Mouse (Mus musculus) ES-E14 (cell line): Measurements from ENCODE around the gene Nos1ap.

Experiments
- CHD2 ChIP-seq: IDR thresholded peaks from 2 replicates; pipeline ENCODE4 v1.6.1; 2014; ENCODE audit warnings: mild to moderate bottlenecking, low read depth, low read length, inconsistent platforms
- HCFC1 ChIP-seq: IDR thresholded peaks from 2 replicates; pipeline ENCODE4 v1.6.1; 2012; ENCODE audit warnings: low read length, inconsistent platforms, borderline replicate concordance; ENCODE audit not compliant: insufficient read depth
- MAFK ChIP-seq: IDR thresholded peaks from 2 replicates; pipeline ENCODE4 v1.6.1; 2014; ENCODE audit warnings: mild to moderate bottlenecking, low read depth, low read length, inconsistent platforms; ENCODE audit not compliant: insufficient read depth
- ZNF384 ChIP-seq: IDR thresholded peaks from 2 replicates; pipeline ENCODE4 v1.6.1; 2012; ENCODE audit warnings: low read depth, low read length, inconsistent platforms

DNA sequence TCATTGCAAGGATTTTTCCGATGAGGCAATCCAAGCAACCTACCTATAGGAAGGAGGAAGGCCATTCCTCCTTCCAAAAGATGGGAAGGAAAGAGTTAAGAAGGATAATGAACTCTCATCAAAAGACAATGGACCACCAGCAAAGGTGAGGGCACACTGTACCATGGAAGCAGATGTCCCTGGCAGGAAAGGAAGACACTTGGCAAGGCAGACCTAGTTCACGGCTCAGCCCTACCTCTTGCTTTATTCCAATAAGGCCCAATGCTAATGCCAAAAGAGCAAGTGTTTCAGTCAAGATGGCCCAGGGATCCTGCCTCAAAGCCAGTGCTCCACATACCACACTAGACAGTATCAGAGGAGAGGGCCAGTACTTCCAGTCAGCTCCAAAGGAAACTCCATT, 58.4 kb downstream of the Nos1ap start:
- TF ChIP-seq HCFC1 = no peak
- TF ChIP-seq CHD2 = no peak
- TF ChIP-seq ZNF384 = no peak
- no peak for TF ChIP-seq MAFK
